Mouse (Mus musculus) inflammation-experienced regulatory T-cells, adult 16 weeks (primary cell): ENCODE data around the gene Hils1. TPM values are rescaled to one million over a fixed set of nuclear protein-coding genes. Genes with fewer than 3 reads are reported as not detected.

Experiments used
- polyA plus RNA-seq: library from polyadenylated mRNA; unstranded; fragments of 100-300 nt; shearing (Covaris generic); gene quantifications from one replicate; pipeline ENCODE4 v1.2.1, GENCODE M21; 2017

Gene Hils1
- not detected for polyA plus RNA-seq

DNA sequence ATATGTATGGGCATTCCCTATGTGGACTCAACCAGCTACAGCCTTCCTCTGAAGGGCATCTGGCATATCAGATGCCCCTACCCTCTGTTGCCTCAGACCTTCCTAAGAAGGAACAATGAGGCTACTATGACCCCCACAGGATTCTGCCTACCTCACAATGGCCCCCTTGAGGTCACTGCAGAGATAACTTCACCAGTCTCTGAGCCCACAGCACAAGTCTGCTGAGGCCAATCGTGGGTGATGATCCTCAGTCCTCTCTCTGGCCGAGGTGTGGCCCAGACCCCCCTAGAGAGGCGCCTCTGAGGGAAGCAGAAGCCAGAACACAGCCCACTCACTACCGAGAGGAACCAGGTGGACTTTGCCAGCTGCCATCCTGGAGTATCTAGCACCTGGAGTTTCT, at the start of gene Hils1:
Gene Hils1 (plus strand): TSS at position 175 of the 400 bp plus-strand sequence.

DNA sequence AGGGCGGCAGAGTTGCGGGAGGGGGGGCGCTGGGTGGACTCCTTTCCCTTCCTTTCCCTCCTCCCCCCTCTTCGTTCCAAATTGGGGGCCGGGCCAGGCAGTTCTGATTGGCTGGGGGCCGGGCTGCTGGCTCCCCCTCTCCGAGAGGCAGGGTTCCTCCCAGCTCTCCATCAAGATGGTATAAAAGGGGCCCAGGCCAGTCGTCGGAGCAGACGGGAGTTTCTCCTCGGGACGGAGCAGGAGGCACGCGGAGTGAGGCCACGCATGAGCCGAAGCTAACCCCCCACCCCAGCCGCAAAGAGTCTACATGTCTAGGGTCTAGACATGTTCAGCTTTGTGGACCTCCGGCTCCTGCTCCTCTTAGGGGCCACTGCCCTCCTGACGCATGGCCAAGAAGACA, 31.3 kb upstream of the Hils1 start, which contains the start of gene Col1a1:
Gene Col1a1 (plus strand): TSS at position 180 of the 400 bp plus-strand sequence.

DNA sequence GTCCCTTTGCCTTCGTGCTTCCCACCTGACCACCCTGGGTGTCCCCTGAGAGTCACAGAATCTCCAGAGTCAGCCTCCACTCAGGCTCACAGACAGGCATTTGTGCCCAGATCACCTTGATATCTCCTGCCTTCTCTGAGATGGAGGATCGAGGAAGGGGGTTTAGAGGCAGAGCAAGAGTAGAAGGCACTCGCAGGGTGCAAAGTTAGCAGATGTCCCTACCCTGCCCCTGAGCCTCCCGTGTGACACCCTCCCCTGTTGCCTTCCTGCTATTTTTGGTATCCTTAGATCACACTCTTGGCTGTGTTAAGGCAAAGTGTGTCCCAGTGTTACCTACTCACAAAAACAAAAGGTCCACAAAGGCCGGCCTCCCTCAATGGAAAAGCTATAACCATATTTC, 8.8 kb downstream of the Hils1 start, which contains the start of gene Sgca:
Gene Sgca (minus strand): TSS at position 129 of the 400 bp plus-strand sequence.

DNA sequence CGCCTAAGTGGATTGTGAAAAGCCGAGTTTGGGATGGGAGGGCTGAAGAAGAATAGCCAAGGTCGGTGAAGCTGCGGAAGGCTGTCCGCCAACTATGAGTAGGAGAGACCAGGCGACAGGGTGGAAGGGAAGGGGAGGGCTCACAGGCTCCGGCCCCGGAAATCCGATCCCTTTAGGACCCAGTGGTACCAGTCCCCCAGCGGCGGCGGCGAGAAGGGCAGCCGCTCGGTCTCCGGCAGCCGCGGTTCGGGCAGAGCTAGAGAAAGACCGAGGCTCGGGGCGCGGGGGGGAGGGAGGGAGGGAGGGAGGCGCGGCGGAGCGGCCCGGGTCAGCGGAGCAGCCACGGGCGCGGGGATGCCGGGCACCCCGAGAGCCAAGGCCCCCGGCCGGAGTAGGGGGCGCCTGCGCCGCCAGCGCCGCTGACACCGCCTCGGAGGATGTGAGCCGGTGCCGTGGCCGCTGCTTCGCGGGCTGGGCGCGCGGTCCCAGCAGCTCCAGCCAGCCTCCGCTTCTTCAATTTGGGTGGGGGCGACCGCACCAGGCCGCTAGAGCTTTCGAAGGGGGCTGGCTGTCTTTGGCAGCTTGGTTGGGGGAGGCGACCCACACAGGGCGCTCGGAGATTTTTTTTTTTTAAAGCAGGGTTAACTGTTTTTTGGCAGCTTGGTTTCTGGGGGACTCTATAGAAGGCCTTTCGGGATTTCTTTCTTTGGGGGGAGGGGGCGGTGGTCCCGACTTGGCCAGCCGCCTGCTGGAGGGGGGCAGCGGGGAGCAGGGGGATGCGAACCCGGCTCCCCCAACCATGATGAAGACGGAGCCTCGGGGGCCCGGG, 23.6 kb downstream of the Hils1 start, which contains the start of gene Ppp1r9b:
Gene Ppp1r9b (plus strand): TSS at position 287 of the 829 bp plus-strand sequence.

DNA sequence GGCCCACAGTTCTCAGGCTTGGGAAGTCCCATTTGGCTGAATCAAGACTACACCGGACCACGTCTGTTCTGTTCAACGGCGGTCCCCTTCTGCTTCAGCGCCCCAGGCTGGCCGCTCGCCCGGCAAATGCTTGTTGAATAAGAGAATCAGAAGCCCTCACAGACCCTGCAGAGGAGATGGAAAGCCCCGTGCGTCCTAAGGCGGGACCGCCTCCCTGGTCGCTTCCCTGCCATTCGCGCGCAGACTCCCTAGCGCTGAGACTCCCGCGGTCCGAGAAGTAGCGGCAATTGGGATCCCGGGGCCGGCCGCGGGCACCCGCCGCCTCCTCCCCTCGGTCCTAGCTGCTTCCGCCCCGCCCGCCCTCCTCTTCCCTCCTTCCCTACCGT, 42.2 kb downstream of the Hils1 start, which contains the start of gene Samd14:
Gene Samd14 (plus strand): TSS at position 251 of the 386 bp plus-strand sequence.

Other genes starting within 250 kb of the Hils1 start
- not detected for gene Cdc34b, start 225.8 kb upstream of the Hils1 start, polyA plus RNA-seq
- not detected for gene Tmem92, start 184.9 kb upstream of the Hils1 start, polyA plus RNA-seq
- 1.2 TPM for gene Col1a1, start 31.4 kb upstream of the Hils1 start, polyA plus RNA-seq
- gene Sgca, start 8.7 kb downstream of the Hils1 start, polyA plus RNA-seq = not detected
- gene Ppp1r9b, start 23.4 kb downstream of the Hils1 start, polyA plus RNA-seq = 12.7 TPM
- 0.95 TPM for gene Samd14, start 42.3 kb downstream of the Hils1 start, polyA plus RNA-seq
- 24.9 TPM for gene Pdk2, start 73.8 kb downstream of the Hils1 start, polyA plus RNA-seq
- gene Itga3, start 109.2 kb downstream of the Hils1 start, polyA plus RNA-seq = 1.4 TPM
- gene Dlx3, start 152.5 kb downstream of the Hils1 start, polyA plus RNA-seq = not detected
- gene Dlx4, start 178.7 kb downstream of the Hils1 start, polyA plus RNA-seq = not detected